Mouse (Mus musculus): ENCODE data around the gene Mnd1. TPM values are rescaled to one million over a fixed set of nuclear protein-coding genes. Genes with fewer than 3 reads are reported as not detected.

The Mnd1 gene
- polyA plus RNA-seq, 1 experiment = 7.7 TPM

GRCm38 (mm10) chr3:84074777-84075176 is 80.8 kb downstream of the Mnd1 start:
- Histone ChIP-seq H3K36me3 (ENCODE audit: control insufficient read depth, insufficient read depth) (no peaks in the 10 kb centered on the region), H3K27me3 (ENCODE audit: control insufficient read depth, insufficient read depth, insufficient read length) (no peaks in the 10 kb centered on the region), H3K79me2 (ENCODE audit: control insufficient read depth, insufficient read depth) (no peaks in the 10 kb centered on the region), H3ac (ENCODE audit: control insufficient read depth, insufficient read length) (no peak overlapping the region), H3K4me2 (ENCODE audit: low read depth) (no peak overlapping the region), H3K4me3 (no peak overlapping the region)
- no peak for TF ChIP-seq REST (IDR thresholded peaks at IDR 0.05; ENCODE audit: insufficient read depth, insufficient read length)
- no peak for TF ChIP-seq E2F4 (IDR thresholded peaks at IDR 0.05; ENCODE audit: insufficient read depth)
- TF ChIP-seq MAX (IDR thresholded peaks at IDR 0.05; ENCODE audit: low read depth) = no peak
- TF ChIP-seq TCF12 (IDR thresholded peaks at IDR 0.05; ENCODE audit: insufficient read depth, poor library complexity, severe bottlenecking) = no peak
- no peak for TF ChIP-seq MYOG (IDR thresholded peaks at IDR 0.05; ENCODE audit: control insufficient read depth in 1 of 3, insufficient read depth in 1 of 3, insufficient read length in 2 of 3, low read depth in 2 of 3)
- TF ChIP-seq TCF3 (IDR thresholded peaks at IDR 0.05; ENCODE audit: insufficient read length, low read depth) = no peak
- no peak for TF ChIP-seq POLR2AphosphoS2 (IDR thresholded peaks at IDR 0.05; ENCODE audit: insufficient read length, low read depth)
- no peak for TF ChIP-seq POLR2A (IDR thresholded peaks at IDR 0.05; ENCODE audit: insufficient read length, low read depth)
- TF ChIP-seq USF1 (IDR thresholded peaks at IDR 0.05; ENCODE audit: low read depth) = no peak
- TF ChIP-seq CEBPB (IDR thresholded peaks at IDR 0.05; ENCODE audit: insufficient read depth, poor library complexity, severe bottlenecking) = no peak
- no peak for TF ChIP-seq SRF (IDR thresholded peaks at IDR 0.05; ENCODE audit: control insufficient read depth, insufficient read length, low read depth)
- TF ChIP-seq MYOD1 (IDR thresholded peaks at IDR 0.05; ENCODE audit: control insufficient read depth in 1 of 3, insufficient read length in 2 of 3, low read depth in 2 of 3) = no peak

- Histone ChIP-seq H3K79me2 (ENCODE audit: control insufficient read depth, insufficient read depth) (no peaks in the 10 kb centered on the region), H3K27me3 (ENCODE audit: control insufficient read depth, insufficient read depth, insufficient read length) (no peaks in the 10 kb centered on the region), H3K4me2 (ENCODE audit: low read depth) (no peak overlapping the region), H3K36me3 (ENCODE audit: control insufficient read depth, insufficient read depth) (no peaks in the 10 kb centered on the region), H3ac (ENCODE audit: control insufficient read depth, insufficient read length) (no peak overlapping the region), H3K4me3 (no peak overlapping the region)
- TF ChIP-seq TCF3 (IDR thresholded peaks at IDR 0.05; ENCODE audit: insufficient read length, low read depth) = no peak
- TF ChIP-seq CEBPB (IDR thresholded peaks at IDR 0.05; ENCODE audit: insufficient read depth, poor library complexity, severe bottlenecking) = no peak
- TF ChIP-seq POLR2AphosphoS2 (IDR thresholded peaks at IDR 0.05; ENCODE audit: insufficient read length, low read depth) = no peak
- no peak for TF ChIP-seq SRF (IDR thresholded peaks at IDR 0.05; ENCODE audit: control insufficient read depth, insufficient read length, low read depth)
- no peak for TF ChIP-seq TCF12 (IDR thresholded peaks at IDR 0.05; ENCODE audit: insufficient read depth, poor library complexity, severe bottlenecking)
Observed at GRCm38 (mm10) chr3:84071641-84072040, 83.9 kb downstream of the Mnd1 start.

DNA sequence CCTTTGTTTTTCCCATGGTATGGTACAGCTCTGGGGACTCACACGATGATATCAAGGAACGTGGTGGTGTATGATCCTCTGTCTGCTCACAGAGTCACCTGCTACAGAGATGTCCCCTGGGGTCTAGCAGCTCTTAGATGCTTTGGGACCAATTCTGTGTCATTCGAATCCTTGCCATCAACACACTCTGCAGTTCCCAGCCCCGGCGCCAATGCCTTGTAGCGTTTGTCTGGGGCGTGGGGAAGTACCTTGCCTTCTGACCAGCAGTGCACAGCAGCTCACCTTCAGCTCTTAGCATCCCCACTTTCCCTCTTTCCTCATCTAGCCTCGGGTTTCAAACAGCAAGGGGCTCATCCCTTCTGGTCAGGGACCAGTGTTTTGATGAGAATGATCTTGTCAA is 84.8 kb downstream of the Mnd1 start:
- Histone ChIP-seq H3K79me2 (ENCODE audit: control insufficient read depth, insufficient read depth) (no peaks in the 10 kb centered on the region), H3ac (ENCODE audit: control insufficient read depth, insufficient read length) (no peak overlapping the region), H3K4me3 (no peak overlapping the region), H3K27me3 (ENCODE audit: control insufficient read depth, insufficient read depth, insufficient read length) (no peaks in the 10 kb centered on the region), H3K36me3 (ENCODE audit: control insufficient read depth, insufficient read depth) (no peaks in the 10 kb centered on the region), H3K4me2 (ENCODE audit: low read depth) (no peak overlapping the region)
- TF ChIP-seq TCF12 (IDR thresholded peaks at IDR 0.05; ENCODE audit: insufficient read depth, poor library complexity, severe bottlenecking) = no peak
- no peak for TF ChIP-seq MYOG (IDR thresholded peaks at IDR 0.05; ENCODE audit: control insufficient read depth in 1 of 3, insufficient read depth in 1 of 3, insufficient read length in 2 of 3, low read depth in 2 of 3)
- no peak for TF ChIP-seq SRF (IDR thresholded peaks at IDR 0.05; ENCODE audit: control insufficient read depth, insufficient read length, low read depth)
- TF ChIP-seq MYOD1 (IDR thresholded peaks at IDR 0.05; ENCODE audit: control insufficient read depth in 1 of 3, insufficient read length in 2 of 3, low read depth in 2 of 3) = no peak
- no peak for TF ChIP-seq REST (IDR thresholded peaks at IDR 0.05; ENCODE audit: insufficient read depth, insufficient read length)
- TF ChIP-seq CEBPB (IDR thresholded peaks at IDR 0.05; ENCODE audit: insufficient read depth, poor library complexity, severe bottlenecking) = no peak
- TF ChIP-seq POLR2AphosphoS2 (IDR thresholded peaks at IDR 0.05; ENCODE audit: insufficient read length, low read depth) = no peak
- no peak for TF ChIP-seq TCF3 (IDR thresholded peaks at IDR 0.05; ENCODE audit: insufficient read length, low read depth)
- TF ChIP-seq E2F4 (IDR thresholded peaks at IDR 0.05; ENCODE audit: insufficient read depth) = no peak
- TF ChIP-seq POLR2A (IDR thresholded peaks at IDR 0.05; ENCODE audit: insufficient read length, low read depth) = no peak
- TF ChIP-seq MAX (IDR thresholded peaks at IDR 0.05; ENCODE audit: low read depth) = no peak
- no peak for TF ChIP-seq USF1 (IDR thresholded peaks at IDR 0.05; ENCODE audit: low read depth)

GRCm38 (mm10) chr3:84068831-84069709 is 86.5 kb downstream of the Mnd1 start:
- no peak overlapping the region for H3K4me3 ChIP-seq
- TF ChIP-seq SRF (IDR thresholded peaks at IDR 0.05; ENCODE audit: control insufficient read depth, insufficient read length, low read depth) (no peak), POLR2AphosphoS2 (IDR thresholded peaks at IDR 0.05; ENCODE audit: insufficient read length, low read depth) (no peak), REST (IDR thresholded peaks at IDR 0.05; ENCODE audit: insufficient read depth, insufficient read length) (no peak), CEBPB (IDR thresholded peaks at IDR 0.05; ENCODE audit: insufficient read depth, poor library complexity, severe bottlenecking) (no peak), MAX (IDR thresholded peaks at IDR 0.05; ENCODE audit: low read depth) (no peak), E2F4 (IDR thresholded peaks at IDR 0.05; ENCODE audit: insufficient read depth) (no peak), MYOG (IDR thresholded peaks at IDR 0.05; ENCODE audit: control insufficient read depth in 1 of 3, insufficient read depth in 1 of 3, insufficient read length in 2 of 3, low read depth in 2 of 3) (no peak), TCF3 (IDR thresholded peaks at IDR 0.05; ENCODE audit: insufficient read length, low read depth) (no peak), TCF12 (IDR thresholded peaks at IDR 0.05; ENCODE audit: insufficient read depth, poor library complexity, severe bottlenecking) (no peak)
- H3K36me3 ChIP-seq (ENCODE audit: control insufficient read depth, insufficient read depth) = no peaks in the 10 kb centered on the region
- no peak overlapping the region for H3K4me2 ChIP-seq (ENCODE audit: low read depth)
- H3ac ChIP-seq (ENCODE audit: control insufficient read depth, insufficient read length) = no peak overlapping the region
- H3K27me3 ChIP-seq (ENCODE audit: control insufficient read depth, insufficient read depth, insufficient read length) = no peaks in the 10 kb centered on the region
- H3K79me2 ChIP-seq (ENCODE audit: control insufficient read depth, insufficient read depth) = no peaks in the 10 kb centered on the region
